Mouse (Mus musculus) ovary, postnatal 36 days (tissue): ENCODE data around the gene Mpnd.
A peak's percentile ranks its signal among the peaks of the same experiment; 100 is the strongest.

Experiments used
- DNase-seq: peaks from one replicate; pipeline ENCODE4 v3.0.0; 2022; ENCODE audit warnings: low spot score, mixed read lengths

Gene Mpnd

DNA sequence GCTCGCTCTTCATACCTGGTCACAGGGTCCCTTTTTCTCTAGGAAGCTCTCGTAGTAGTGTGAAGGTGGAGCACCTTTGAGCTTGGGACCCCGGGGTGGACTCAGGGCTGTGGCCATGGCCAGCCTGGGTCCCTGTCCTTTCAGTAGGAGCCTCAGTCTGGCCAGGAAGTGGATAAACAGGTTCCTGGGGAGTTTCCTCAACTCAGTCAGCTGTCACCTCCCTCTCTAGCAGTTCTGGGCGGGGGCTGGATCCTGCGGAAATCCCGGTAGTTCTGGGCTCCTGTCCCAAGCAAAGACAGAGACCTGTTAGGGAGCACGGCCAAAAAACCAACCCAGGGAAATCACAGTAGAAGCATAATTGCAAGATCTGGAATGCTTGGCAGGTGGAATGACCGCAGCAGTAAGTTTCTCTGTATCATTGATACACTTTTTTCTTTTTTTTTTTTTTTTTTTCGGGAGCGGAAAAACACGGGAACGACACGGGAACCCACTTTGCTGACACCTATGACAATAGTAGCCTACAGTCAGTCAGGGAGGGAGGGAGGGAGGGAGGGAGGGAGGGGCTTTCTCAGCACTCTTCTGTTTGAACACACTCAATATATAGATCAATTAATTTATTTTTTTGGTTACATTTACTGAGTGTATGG lies at the start of gene Mpnd, which contains the start of gene Stap2:
Gene Mpnd (plus strand): TSS at position 297 of the 647 bp plus-strand sequence.
Gene Stap2 (minus strand): TSS at position 170 of the 647 bp plus-strand sequence.
- DNase-seq, result peak; percentile 34

DNA sequence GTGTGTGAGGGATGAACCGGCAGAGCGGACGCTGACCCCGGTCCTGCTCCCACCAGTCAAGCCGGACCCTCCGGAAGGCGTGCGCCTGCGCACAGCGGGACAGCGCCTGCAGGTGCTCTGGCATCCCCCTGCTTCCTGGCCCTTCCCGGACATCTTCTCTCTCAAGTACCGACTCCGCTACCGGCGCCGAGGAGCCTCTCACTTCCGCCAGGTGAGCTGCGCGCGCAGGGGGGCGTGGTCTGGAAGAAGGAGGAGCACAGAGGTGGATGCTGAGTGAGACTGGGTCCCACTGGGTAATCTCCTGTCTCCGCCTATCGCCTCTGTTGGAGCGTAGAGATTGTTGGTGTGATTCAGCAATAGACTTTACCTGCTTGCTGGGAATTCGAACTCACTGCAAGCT lies 49.4 kb upstream of the Mpnd start:
- peak; percentile 70 for DNase-seq

DNA sequence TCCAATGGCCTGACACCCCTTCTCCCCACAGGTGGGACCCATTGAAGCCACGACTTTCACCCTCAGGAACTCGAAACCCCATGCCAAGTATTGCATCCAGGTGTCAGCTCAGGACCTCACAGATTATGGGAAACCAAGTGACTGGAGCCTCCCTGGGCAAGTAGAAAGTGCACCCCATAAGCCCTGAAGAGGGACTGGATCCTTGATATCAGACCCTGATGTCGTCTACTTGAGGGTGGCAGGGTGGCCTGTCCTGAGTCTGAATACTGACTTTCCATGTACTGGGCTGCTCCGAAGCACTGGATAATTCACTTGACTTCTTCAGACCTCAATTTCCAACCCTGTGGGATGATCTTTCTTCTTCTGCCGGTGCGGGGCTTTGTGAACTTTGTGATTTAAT lies 48.9 kb upstream of the Mpnd start:
- DNase-seq, result no peak

DNA sequence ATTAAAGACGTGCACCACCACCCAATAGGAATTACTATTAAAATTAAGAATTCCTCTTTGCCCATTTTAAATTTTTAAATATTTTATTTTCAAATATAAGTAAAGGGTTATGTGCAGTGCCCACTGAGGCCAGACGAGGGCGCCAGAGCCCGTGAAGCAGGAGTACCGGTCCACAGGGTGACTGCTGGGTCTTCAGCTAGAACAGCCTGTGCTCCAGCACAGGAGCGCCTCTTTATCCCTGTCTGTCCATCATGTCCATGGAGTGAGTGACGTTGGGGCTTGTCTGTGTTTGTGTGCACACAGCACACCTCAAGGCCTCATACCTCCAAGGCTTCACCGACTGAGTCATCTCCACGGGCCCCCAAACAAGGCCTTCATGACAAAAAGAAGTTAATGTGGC lies 48.3 kb upstream of the Mpnd start:
- DNase-seq, result peak; percentile 66

DNA sequence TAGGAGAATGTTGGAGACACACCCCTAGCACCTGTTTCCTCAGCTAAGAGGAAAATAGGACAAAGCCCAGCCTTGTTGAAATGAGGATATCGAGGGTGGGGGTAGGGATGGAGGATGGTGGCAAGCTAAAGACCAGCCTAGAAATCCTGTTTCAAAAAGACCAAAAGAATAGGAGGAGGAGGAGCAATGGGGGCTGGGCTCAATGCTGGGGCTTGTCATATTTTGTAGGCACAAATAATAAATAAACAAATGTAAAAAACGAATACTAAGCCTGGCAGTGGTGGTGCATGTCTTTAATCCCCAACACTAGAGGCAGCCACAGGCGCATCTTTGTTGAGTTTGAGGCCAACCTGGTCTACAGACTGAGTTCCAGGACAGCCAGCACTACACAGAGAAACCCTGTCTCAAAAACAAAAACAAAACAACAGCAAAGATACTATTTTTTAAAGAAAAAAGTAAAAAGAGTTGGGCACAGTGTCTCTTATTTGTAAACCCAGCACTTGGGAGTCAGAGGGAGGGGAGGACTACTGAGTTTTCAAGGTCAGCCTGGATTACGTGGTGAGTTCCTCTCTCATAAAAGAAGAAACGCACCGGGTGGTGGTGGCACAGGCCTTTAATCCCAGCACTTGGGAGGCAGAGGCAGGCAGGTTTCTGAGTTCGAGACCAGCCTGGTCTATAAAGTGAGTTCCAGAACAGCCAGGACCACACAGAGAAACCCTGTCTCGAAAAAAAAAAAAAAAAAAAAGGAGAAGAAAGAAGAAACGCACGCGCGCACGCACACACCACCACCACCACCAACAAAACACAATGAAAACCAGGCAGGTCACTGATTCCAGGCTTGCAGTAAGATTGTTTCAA lies 47.6 kb upstream of the Mpnd start:
- no peak for DNase-seq

DNA sequence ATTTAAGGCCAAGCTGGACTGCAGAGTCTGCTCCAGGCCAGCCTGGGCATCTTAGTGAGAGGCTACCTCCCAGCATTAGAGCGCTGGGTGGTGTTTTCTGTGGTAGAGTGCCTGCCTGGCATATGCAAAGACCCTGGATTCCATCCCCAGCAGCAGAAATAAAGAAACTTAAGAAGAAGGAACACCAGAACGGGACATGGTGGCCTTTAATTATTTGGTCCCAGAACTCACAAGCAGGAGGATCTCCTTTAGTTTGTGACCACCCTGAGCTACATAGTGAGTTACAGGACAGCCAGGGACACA lies 47.0 kb upstream of the Mpnd start:
- no peak for DNase-seq

DNA sequence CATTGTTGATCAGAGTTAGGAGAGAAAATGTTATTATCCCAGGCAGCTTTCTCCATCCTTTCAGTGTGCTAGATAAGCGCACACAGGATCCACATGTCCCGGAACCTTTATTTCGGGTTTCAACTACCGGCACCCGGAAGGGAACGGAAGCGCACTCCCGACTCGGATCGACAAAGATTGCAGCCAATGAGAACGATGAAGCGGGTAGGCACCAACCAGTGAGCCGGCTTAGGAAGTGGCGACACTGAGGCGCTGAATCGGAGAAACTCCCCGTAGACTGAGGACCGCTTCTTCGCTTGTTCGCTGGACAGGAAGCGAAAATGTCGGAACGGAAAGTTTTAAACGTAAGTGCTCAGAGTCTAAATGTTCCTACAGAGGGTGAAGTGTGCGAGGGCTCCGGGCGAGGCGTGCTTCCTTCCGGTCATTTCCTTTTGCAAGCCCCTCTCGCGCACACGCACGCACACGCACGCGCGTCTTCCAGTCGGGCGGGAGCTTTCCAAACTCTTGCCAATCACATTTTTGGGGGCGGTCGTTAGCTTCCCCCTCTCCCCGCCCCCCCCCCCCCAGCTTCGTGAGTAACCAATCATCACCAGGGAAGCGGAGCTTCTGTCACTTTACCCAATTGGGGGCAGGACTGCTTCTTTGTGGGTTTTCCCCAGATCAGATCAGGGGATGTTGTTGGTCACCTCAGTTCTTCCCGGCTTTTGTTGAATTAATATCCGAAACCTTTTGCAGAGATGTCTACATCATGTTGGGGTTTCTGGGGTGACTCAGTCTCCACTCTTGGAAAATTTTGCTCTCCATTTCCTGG lies 46.4 kb upstream of the Mpnd start, which contains the start of gene Yju2:
Gene Yju2 (plus strand): TSS at position 182 of the 811 bp plus-strand sequence.
- DNase-seq, result peak; percentile 89

DNA sequence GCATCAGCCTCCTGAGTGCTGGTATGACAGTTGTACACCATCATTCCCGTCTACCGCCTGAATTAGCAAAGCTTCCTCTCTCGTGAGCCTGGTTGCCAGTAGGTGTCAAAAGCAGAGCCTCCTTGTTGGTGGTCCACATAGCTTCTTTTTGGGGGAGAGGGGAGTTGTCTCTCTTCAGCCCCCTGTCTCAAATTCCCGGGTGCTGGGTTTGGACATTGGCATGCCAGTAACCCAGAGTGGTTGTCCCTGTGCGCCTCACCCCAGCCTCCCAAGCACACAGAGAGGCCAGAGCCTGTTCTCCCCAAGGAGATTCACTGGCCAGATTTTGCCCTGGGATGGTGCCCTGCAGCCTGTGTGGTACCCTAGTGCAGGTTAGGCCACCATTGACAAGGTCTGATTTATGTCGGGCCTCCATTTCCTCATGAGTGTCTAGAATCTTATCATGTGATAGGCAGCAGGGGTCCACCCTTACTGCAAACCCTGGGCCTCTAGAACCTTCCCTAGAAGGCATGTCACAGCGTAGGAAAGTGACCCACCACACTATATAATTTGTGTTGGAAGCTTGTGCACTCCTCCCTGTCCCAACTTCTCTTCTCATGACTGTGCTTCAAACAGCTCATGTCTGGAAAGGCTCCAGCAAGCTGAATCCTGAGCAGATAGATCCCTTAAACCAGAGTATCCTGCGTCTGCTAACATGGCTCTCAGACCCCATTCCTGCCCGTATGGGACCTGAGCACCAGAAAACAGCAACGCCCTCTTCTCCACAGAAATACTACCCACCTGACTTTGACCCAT lies 45.4 kb upstream of the Mpnd start:
- no peak for DNase-seq

DNA sequence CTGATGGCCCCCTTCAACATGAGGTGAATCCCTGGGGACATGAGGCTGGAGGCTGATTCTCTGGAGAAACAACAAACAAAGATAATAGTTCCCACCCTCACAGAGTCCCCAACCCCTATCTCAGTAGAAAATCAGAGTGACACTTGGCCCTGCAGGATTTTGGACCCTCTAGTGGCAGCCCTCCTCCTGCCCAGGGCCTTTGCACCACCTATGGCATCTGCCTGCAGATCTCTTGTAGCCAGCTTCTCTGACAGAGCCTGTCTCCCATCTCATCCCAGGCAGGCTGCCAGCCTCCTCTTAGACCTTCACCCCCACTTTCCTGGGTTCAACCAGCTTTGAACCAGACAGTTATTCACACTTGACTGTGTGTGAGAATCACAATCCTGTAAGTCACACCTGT lies 44.7 kb upstream of the Mpnd start:
- no peak for DNase-seq

DNA sequence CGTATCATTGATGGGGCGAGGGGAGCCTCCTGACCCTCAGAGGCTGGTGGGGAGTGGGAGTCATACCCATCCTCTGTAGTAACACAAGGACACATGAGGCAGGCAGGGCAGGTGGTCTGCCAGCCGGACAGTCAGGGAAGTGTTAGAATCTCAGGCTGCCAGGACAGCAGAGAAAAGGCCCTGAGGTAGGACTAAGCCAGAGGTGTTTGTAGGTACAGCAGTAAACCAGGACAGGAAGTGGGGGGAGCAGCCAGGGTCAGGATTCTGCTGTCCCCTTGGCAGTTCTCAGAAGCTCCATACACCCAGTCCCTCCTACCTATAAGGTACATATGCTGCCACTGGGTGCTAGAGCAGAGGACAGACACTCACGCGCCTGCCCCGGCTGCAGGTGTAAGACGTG lies 43.9 kb upstream of the Mpnd start:
- DNase-seq, result no peak

DNA sequence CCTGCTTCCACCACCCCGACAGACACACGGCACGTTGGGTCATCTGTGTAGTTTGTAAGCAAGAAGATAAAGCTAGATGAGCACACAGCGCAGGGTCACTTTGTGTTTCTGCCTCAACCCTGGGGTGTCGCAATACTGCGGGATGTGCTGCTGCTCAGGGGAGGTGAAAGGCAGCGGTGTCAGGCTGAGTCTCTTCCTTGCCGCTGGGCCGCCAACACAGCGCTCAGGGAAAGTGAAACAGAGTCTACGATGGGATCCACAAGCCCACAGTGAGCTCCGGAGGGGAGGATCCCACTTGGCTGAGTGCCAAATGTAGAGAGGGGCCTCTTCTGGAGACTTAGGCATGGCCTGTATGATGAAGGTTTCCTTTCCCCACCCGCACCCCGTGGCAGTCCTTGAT lies 42.3 kb upstream of the Mpnd start:
- DNase-seq, result no peak

DNA sequence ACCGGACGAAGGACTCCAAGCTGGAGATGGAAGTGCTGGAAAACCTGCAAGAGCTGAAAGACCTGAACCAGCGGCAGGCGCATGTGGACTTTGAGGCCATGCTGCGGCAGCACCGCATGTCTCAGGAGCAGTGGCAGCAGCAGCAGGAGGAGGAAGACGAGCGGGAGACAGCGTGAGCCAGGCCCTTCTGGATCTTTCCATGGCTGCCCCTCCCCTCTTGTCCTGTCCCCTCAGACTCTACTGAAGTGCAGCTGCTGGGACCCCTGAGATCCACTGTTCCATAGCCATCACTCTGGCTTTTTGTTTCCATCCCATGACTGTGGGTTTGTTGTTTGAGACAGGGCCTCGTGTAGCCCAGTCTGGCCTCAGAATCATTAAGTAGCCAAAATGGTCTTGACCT lies 41.0 kb upstream of the Mpnd start:
- no peak for DNase-seq

DNA sequence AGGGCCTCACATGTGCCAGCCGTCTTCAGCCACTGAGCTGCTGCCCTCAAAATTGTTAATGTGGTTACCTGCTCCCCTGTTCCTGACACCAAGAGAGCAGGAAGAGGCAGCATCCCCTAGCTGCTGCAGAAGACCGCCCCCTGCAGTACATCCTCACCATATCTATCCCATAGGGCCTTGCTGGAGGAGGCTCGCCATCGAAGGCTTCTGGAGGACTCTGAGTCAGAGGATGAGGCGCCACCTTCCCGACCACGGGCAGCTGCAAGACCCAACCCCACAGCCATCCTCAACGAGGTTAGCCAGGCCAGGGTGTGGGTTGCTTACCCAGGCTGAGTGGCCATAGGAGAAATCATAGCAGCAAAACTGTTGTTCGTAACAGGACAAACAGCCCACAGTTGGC lies 40.5 kb upstream of the Mpnd start:
- DNase-seq, result no peak

DNA sequence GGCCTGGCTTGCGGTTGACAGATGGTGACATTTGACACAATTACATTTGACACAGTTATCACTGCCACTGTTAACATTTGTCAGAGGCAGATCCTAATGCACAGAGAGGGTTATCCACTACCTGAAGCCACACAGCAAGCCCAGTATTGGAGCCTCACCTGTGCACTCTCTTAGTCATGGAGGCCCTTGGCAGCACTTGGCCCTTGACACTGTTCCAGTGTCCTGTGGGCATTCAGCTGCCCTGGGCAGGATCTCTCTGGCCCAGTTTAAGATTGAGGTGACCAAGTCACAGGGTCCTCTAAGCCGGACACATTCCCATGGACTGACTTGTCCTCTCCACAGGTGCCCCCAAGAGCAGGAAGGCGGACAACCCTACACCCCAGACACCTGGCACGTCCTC lies 38.3 kb upstream of the Mpnd start:
- DNase-seq, result no peak

DNA sequence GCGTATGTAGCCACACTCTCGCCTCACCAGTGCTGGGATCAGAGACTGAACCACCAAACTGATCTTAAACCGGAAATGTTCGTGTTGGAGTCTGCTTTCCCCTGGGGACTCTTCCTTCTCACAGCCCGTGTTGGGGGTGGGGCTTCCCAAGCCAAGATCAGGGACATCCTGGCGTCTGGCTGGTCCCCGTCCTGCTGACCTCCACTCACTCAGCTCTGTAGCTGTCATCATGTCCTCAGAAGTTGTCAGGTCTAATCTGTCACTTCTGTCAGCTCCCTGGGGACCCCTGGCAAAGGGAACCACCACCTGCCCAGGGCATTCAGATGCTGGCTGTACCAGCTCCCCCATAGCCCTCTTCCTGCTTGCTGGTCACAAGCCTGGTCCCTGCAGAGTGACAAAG lies 37.3 kb upstream of the Mpnd start:
- no peak for DNase-seq

DNA sequence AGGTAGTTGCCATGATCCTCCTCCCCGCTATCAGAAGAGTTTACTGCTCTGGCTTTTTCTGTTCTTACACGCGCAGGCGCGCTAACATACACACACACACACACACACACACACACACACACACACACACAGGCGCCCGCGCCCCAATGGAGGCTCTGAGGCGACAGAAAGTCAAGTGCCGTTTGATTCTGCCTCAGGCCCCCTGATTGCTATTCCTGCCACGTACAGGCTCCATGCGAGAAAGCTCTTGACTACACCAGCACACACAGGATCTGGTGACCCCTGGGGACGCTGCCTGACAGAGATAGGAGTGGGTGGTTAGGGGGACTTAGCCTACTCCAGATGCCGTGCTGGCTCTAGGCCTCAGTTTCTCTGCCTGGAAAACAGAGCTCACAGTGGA lies 36.0 kb upstream of the Mpnd start:
- DNase-seq, result no peak

DNA sequence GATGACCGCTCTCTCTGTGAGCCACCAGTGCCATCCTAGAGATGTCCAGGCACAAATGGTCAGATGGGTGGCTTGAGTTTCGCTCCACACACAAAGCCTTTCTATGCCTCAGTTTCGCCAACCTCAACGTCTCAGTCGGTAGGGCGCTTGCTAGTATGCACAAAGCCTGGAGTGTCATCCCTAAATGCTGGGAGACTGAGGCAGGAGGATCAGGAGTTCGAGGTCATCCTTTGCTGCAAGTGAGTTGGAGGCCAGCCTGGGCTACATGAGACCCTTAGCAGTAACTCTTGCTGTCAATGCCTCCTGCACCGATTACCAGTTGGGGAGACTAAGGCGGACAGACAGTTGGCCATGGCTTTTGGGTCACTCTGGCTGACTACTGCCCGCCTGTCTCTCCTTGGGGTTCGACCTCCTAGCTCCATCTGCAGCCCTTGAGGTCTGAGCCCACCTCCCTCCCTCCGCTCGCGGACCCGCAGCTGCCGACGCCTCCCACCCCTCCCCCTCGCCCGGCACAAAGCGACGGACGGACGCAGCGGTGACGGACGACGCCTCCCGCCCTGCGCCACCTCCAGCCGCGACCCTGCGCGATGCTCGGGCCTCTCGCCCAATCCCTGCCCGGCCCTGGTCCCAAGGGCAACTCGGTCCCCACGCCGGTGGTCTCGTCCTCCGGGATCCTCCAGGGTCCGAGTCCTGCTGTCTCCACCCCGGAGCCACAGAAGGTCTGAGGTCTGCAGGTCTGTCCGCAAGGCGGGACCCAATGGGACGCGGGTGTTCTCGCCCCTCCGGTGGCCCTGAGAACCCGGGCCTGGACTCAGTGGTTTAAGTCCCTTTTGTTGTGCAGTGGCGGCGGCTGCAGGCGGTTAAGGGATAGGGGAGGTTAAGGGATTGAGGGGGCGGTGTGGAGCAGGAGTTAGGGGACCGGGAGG lies 35.3 kb upstream of the Mpnd start, which contains the start of gene Shd:
Gene Shd (plus strand): TSS at position 502 of the 926 bp plus-strand sequence.
- no peak for DNase-seq

DNA sequence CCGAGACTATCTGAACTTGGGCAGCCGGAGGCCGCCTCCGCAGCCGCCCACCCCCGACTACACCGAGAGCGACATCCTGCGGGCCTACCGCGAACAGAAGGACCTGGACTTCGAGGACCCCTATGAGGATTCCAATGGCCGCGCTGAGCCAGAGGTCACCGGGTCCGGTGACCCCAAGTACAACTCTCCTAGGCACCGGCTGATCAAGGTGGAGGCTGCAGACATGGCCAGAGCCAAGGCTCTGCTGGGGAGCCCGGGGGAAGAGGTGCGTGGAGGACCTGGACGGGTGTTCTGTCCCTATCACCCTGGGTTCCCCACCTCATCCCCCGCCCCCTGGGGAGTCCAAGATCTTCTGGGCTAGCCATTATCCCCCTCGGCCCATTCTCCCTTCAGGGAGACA lies 34.1 kb upstream of the Mpnd start:
- no peak for DNase-seq

DNA sequence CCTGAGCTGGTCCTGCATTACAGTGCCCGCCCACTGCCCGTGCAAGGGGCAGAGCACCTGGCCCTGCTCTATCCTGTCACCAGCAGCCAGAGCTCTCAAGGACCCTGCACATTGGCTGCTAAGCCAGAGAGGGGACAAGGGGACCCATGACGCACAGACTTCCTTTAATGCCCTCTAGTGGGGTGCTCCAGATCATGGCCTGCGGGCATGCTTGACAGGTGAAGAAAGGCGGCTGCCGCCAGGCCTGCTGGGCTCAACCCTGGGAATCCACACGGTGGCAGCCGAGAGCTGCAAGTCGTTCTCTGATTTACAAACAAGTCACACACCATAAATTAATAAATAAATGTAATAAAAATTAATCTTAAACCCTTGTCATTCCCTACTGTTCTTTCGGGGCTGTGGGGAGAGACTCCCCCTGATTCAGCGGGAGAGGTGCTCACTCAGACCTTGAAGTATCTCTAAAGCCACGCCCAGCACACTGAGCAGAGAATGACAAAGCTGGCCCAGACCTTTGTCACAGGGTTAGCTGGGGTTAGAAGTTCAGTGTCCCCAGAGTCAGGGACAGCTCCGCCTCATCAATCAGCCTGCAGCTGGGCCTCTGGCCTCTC lies 29.2 kb upstream of the Mpnd start:
- DNase-seq, result peak; percentile 79

DNA sequence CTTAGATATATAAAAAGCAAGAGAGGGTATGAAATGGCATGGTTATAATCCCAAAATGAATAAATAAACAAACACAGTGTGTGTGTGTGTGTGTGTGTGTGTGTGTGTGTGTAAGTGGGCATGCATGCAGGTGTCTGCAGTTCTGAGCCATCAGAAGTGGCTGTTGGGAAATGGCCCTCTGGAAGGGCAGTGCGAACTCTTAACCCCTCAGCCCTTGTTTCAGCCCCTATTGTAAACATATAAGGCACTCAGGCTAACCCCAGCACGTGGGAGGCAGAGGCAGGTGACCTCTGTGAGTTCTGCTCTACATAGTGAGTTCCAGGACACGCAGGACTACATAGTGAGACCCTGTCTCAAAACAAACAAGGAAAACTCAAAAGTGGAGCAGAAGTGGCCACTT lies 28.2 kb upstream of the Mpnd start:
- DNase-seq, result no peak
